Mouse (Mus musculus) neural tube, embryonic 15.5 days (tissue): ENCODE measurements around the gene Ly6g6f. TPM values are rescaled to one million over a fixed set of nuclear protein-coding genes. Genes with fewer than 3 reads are reported as not detected.

Source experiments
- ATAC-seq: fragments of 200-750 bp; cut with Nextera tagmentation; 2 replicates; pipeline ENCODE4 v1.8.0; 2017; ENCODE audit warnings: mild to moderate bottlenecking, moderate TSS enrichment, moderate library complexity; ENCODE audit not compliant: low FRiP score
- H3K27ac ChIP-seq: fragments of 300-500 bp; sonication (generic); replicated peaks from 2 replicates; pipeline ENCODE4 v1.5.1; 2015; ENCODE audit warnings: mild to moderate bottlenecking, inconsistent platforms
- H3K27me3 ChIP-seq: fragments of 300-500 bp; sonication (generic); replicated peaks from 2 replicates; pipeline ENCODE4 v1.6.1; 2015; ENCODE audit warnings: inconsistent platforms
- H3K36me3 ChIP-seq: fragments of 300-500 bp; sonication (generic); 2 replicates; pipeline ENCODE4 v1.6.1; 2015; ENCODE audit warnings: inconsistent platforms
- H3K4me1 ChIP-seq: fragments of 300-500 bp; sonication (generic); 2 replicates; pipeline ENCODE4 v1.6.1; 2015; ENCODE audit warnings: inconsistent platforms
- H3K4me2 ChIP-seq: fragments of 300-500 bp; sonication (generic); 2 replicates; pipeline ENCODE4 v1.6.1; 2015; ENCODE audit warnings: inconsistent platforms, mild to moderate bottlenecking, moderate library complexity
- H3K4me3 ChIP-seq: fragments of 300-500 bp; sonication (generic); replicated peaks from 2 replicates; pipeline ENCODE4 v1.5.1; 2015; ENCODE audit warnings: mild to moderate bottlenecking, inconsistent platforms
- H3K9ac ChIP-seq: fragments of 300-500 bp; sonication (generic); replicated peaks from 2 replicates; pipeline ENCODE4 v1.6.1; 2015; ENCODE audit warnings: mild to moderate bottlenecking, inconsistent platforms
- H3K9me3 ChIP-seq: fragments of 300-500 bp; sonication (generic); replicated peaks from 2 replicates; pipeline ENCODE4 v1.6.1; 2016; ENCODE audit warnings: inconsistent platforms
- WGBS: fragments of 180-500 bp; shearing (Covaris S2); methylation state at CpG from one replicate; pipeline ENCODE4 v1.1.7; 2015; ENCODE audit warnings: mixed read lengths; 5-methylcytosine and 5-hydroxymethylcytosine counted together
- polyA plus RNA-seq: library from polyadenylated mRNA; unstranded; fragments of >200 nt; fragmentation: Nextera tagmentation; extraction: Ambion mirVana; gene quantifications from 2 replicates; pipeline ENCODE4 v1.2.1, GENCODE M21; 2015

Ly6g6f gene
- polyA plus RNA-seq, 1 experiment from 2014 or later: not detected

- WGBS: 80% methylated on average over 9 of the region's 9 CpGs
- no peaks in the 10 kb centered on the region for H3K36me3 ChIP-seq
- no peaks in the 10 kb centered on the region for H3K9me3 ChIP-seq
- H3K27me3 ChIP-seq: peaks cover 14% of the 10 kb centered on the region
- H3K27ac ChIP-seq: no peak overlapping the region
- H3K4me1 ChIP-seq: no peaks in the 10 kb centered on the region
- no peak for ATAC-seq
- no peak overlapping the region for H3K9ac ChIP-seq
- H3K4me2 ChIP-seq: no peak overlapping the region
- H3K4me3 ChIP-seq: no peak overlapping the region
Observed at GRCm38 (mm10) chr17:35071454-35071853, 14.0 kb downstream of the Ly6g6f start.

- H3K4me3 ChIP-seq: no peak overlapping the region
- no peak overlapping the region for H3K27ac ChIP-seq
- H3K36me3 ChIP-seq: no peaks in the 10 kb centered on the region
- H3K27me3 ChIP-seq: peaks cover 22% of the 10 kb centered on the region
- H3K4me2 ChIP-seq: no peak overlapping the region
- no peaks in the 10 kb centered on the region for H3K9me3 ChIP-seq
- no peak for ATAC-seq
- WGBS: 61% methylated on average over 6 of the region's 6 CpGs
- peaks cover under 1% of the 10 kb centered on the region; the same call in 1 of the 2 replicates for H3K4me1 ChIP-seq
- H3K9ac ChIP-seq: no peak overlapping the region
Observed at GRCm38 (mm10) chr17:35070556-35071229, 14.7 kb downstream of the Ly6g6f start.

GRCm38 (mm10) chr17:35068213-35068914 lies 17.0 kb downstream of the Ly6g6f start:
- Histone ChIP-seq H3K27me3 (peaks cover 43% of the 10 kb centered on the region), H3K36me3 (no peaks in the 10 kb centered on the region), H3K4me2 (no peak overlapping the region), H3K4me1 (peaks cover 16% of the 10 kb centered on the region), H3K9me3 (no peaks in the 10 kb centered on the region), H3K4me3 (no peak overlapping the region), H3K27ac (no peak overlapping the region), H3K9ac (no peak overlapping the region)
- ATAC-seq: no peak
- WGBS: 87% methylated on average over 17 of the region's 17 CpGs

- no peak within 1 kb of the TSS for H3K9ac ChIP-seq
- peak within 1 kb of the TSS; percentile 21 for H3K4me3 ChIP-seq
- no peaks in the 10 kb centered on the region for H3K9me3 ChIP-seq
- ATAC-seq: no peak
- 49% methylated on average over 10 of the region's 10 CpGs for WGBS
- H3K4me2 ChIP-seq: peak within 1 kb of the TSS; percentile 55
- H3K27me3 ChIP-seq: peaks cover 45% of the 10 kb centered on the region
- H3K4me1 ChIP-seq: peaks cover 19% of the 10 kb centered on the region
- no peak within 1 kb of the TSS for H3K27ac ChIP-seq
- H3K36me3 ChIP-seq: peaks cover 10% of the 10 kb centered on the region
Observed at GRCm38 (mm10) chr17:35066084-35066483, 19.3 kb downstream of the Ly6g6f start, which contains the start of gene Mpig6b. Gene Mpig6b (minus strand): TSS chr17:35066184.

GRCm38 (mm10) chr17:35064951-35065947 lies 20.2 kb downstream of the Ly6g6f start, which contains the start of gene Ly6g6c:
Gene Ly6g6c (plus strand): TSS chr17:35065388.
- no peak within 1 kb of the TSS for H3K27ac ChIP-seq
- no peaks in the 10 kb centered on the region for H3K9me3 ChIP-seq
- ATAC-seq: no peak
- H3K4me3 ChIP-seq: peak within 1 kb of the TSS; percentile 21
- peaks cover 27% of the 10 kb centered on the region for H3K4me1 ChIP-seq
- WGBS: 1% methylated on average over 48 of the region's 48 CpGs
- H3K4me2 ChIP-seq: peak within 1 kb of the TSS; percentile 55
- H3K9ac ChIP-seq: no peak within 1 kb of the TSS
- H3K36me3 ChIP-seq: peaks cover 16% of the 10 kb centered on the region
- H3K27me3 ChIP-seq: peaks cover 45% of the 10 kb centered on the region

GRCm38 (mm10) chr17:35064378-35064877 lies 21.0 kb downstream of the Ly6g6f start:
- Histone ChIP-seq H3K36me3 (peaks cover 16% of the 10 kb centered on the region), H3K4me3 (no peak overlapping the region), H3K27me3 (peaks cover 45% of the 10 kb centered on the region), H3K4me2 (peak overlapping the region; percentile 55), H3K27ac (no peak overlapping the region), H3K4me1 (peaks cover 34% of the 10 kb centered on the region), H3K9ac (no peak overlapping the region), H3K9me3 (no peaks in the 10 kb centered on the region)
- ATAC-seq: no peak
- 32% methylated on average over 10 of the region's 10 CpGs for WGBS

GRCm38 (mm10) chr17:35063466-35063865 lies 21.9 kb downstream of the Ly6g6f start:
- Histone ChIP-seq H3K4me3 (no peak overlapping the region), H3K9me3 (no peaks in the 10 kb centered on the region), H3K4me2 (no peak overlapping the region), H3K27ac (no peak overlapping the region), H3K36me3 (peaks cover 16% of the 10 kb centered on the region), H3K27me3 (peaks cover 45% of the 10 kb centered on the region), H3K9ac (no peak overlapping the region), H3K4me1 (peaks cover 38% of the 10 kb centered on the region)
- WGBS: 89% methylated on average over 3 of the region's 3 CpGs
- no peak for ATAC-seq

GRCm38 (mm10) chr17:35061299-35061698 lies 24.1 kb downstream of the Ly6g6f start:
- ATAC-seq: no peak
- Histone ChIP-seq H3K4me1 (peaks cover 44% of the 10 kb centered on the region), H3K9me3 (no peaks in the 10 kb centered on the region), H3K27ac (no peak overlapping the region), H3K9ac (no peak overlapping the region), H3K4me3 (peak overlapping the region; percentile 79; the same call in 1 of the 2 replicates), H3K4me2 (peak overlapping the region; percentile 15; the same call in 1 of the 2 replicates), H3K27me3 (peaks cover 30% of the 10 kb centered on the region), H3K36me3 (peaks cover 16% of the 10 kb centered on the region)
- 82% methylated on average over 8 of the region's 8 CpGs for WGBS

- H3K36me3 ChIP-seq: peaks cover 16% of the 10 kb centered on the region
- 52% methylated on average over 22 of the region's 22 CpGs for WGBS
- H3K27ac ChIP-seq: no peak overlapping the region
- H3K4me2 ChIP-seq: peak overlapping the region; percentile 84
- peaks cover 44% of the 10 kb centered on the region for H3K4me1 ChIP-seq
- no peak for ATAC-seq
- H3K9ac ChIP-seq: peak overlapping the region; percentile 76
- no peaks in the 10 kb centered on the region for H3K9me3 ChIP-seq
- H3K27me3 ChIP-seq: peaks cover 25% of the 10 kb centered on the region
- H3K4me3 ChIP-seq: peak overlapping the region; percentile 79
Observed at GRCm38 (mm10) chr17:35060737-35061297, 24.6 kb downstream of the Ly6g6f start.

- H3K27me3 ChIP-seq: peaks cover 17% of the 10 kb centered on the region
- peak overlapping the region; percentile 84 for H3K4me2 ChIP-seq
- H3K4me3 ChIP-seq: peak overlapping the region; percentile 79
- peaks cover 37% of the 10 kb centered on the region for H3K4me1 ChIP-seq
- 0 out of 2 replicates have a peak, but pooled peaks have one; percentile 7 for ATAC-seq
- WGBS: 24% methylated on average over 14 of the region's 14 CpGs
- H3K27ac ChIP-seq: peak overlapping the region; percentile 86
- H3K9me3 ChIP-seq: no peaks in the 10 kb centered on the region
- peak overlapping the region; percentile 76 for H3K9ac ChIP-seq
- H3K36me3 ChIP-seq: peaks cover 16% of the 10 kb centered on the region
Observed at GRCm38 (mm10) chr17:35060071-35060470, 25.3 kb downstream of the Ly6g6f start.
